Mouse (Mus musculus) lung, adult 2 months (tissue): ENCODE data around the gene Sectm1b.

ENCODE experiments used
- CTCF ChIP-seq: fragments of 200-500 bp; IDR thresholded peaks from 2 replicates; pipeline ENCODE4 v1.5.1; 2011; ENCODE audit warnings: mild to moderate bottlenecking, low read length, control low read depth; ENCODE audit not compliant: insufficient read depth
- POLR2A ChIP-seq: fragments of 200-500 bp; IDR thresholded peaks from 2 replicates; pipeline ENCODE4 v1.6.1; 2011; ENCODE audit warnings: low read depth, mild to moderate bottlenecking, control low read depth, low read length, borderline replicate concordance; ENCODE audit errors: extremely low read depth

DNA sequence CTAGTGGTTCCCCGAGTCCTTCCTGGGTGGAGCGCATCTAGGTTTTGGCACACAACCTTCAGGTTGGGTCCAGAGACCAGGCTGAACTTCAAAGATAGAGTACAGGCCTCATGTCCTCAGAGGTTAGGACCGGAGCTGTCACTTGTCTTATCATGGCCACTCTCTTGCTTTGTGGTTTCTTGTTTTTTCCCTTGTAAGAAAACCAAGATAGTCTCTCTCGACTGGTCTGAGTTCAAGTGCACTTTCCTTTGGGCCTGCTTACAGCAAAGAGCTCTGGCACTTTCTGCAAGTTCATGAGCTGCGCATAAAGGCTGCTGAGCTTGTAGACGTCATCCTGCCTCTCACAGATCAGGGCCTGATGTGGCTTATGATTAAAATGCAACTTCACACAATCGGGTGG lies 36.1 kb downstream of the Sectm1b start:
- TF ChIP-seq CTCF = no peak
- TF ChIP-seq POLR2A = no peak
